Mouse (Mus musculus) thymus, postnatal 36 days (tissue): ENCODE results near the gene Cbr2.
"Not testable (repeated sequence)": the region's sequence is repeated elsewhere in the genome, so short reads cannot be mapped to it uniquely, and the experiment has no call there.

Experiments used
- DNase-seq, 2 experiments: peaks; one replicate each; pipeline ENCODE4 v3.0.0; 2022; ENCODE audit warnings: mixed read lengths in 2 of 2

The Cbr2 gene

DNA sequence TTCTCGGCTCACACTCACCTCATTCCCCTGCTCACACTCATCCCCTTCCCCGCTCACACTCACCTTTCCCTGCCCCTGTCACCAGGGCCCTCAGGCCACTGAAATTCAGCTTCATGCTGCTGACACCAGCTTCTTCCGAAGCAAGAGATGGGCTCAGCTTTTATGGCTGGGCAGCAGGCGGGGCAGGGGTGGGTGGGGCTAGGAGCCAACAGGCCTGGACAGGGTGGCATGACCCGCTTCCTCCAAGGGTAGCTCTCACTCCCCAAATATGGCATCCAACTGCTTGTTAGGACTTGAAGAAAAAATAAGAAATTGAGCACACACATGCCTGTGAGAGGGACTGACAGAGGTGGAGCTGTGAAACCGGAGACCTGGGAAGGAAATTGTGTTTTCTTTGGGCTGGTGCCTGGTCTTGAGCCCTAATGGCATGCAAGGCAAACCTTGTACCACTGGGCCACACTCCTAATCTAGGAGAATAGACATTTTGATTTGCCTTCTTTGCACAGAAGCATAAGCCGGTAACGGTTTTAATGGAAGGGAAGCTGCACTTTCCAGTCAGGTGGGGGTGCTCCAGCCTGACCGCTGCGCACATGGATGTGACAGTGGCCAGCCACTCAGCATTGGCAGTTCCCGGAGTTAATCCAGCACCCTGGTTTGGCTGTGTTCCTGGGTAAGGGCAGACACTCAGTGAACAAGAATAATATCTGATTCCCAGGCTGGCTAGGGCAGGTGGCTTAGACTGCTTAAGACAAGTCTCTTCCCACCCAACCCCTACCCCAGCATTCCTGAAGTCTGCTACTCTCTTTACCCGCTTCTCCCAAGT, at the start of gene Cbr2:
Cbr2 (minus strand) TSS at position 257 of the 823 bp plus-strand sequence.
- no peak for DNase-seq

DNA sequence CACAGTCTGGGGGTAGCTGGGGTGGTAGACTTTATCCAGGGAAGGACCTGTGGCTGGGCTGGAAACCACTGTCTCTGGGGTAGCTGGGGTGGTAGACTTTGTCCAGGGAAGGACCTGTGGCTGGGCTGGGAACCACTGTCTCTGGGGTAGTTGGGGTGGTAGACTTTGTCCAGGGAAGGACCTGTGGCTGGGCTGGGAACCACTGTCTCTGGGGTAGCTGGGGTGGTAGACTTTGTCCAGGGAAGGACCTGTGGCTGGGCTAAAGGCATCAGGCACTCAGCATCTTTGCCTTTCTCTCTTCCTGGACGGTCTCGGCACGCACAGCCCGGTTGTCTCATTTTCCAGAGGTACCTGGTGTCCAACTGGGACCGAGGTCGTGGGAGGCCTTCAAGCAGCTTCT, 49.4 kb upstream of the Cbr2 start:
- DNase-seq = not testable (repeated sequence)

DNA sequence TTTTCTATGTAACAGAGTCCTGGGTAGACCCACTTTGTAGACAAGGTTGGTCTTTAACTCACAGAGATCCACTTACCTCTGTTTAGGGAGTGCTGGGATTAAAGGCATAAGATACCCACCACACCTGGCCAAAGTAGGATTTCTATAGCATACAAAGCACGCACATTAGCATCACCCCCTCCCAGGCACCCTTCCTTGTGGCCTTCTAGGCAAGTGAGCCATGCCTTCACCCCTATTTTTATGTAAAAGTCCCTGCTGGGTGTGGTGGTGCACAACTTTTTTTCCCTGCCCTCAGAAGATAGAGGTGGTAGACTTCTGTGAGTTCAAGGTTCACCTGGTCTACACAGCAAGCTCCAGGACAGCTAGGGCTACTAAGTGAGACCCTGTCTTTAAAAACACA, 48.0 kb upstream of the Cbr2 start:
- no peak for DNase-seq

DNA sequence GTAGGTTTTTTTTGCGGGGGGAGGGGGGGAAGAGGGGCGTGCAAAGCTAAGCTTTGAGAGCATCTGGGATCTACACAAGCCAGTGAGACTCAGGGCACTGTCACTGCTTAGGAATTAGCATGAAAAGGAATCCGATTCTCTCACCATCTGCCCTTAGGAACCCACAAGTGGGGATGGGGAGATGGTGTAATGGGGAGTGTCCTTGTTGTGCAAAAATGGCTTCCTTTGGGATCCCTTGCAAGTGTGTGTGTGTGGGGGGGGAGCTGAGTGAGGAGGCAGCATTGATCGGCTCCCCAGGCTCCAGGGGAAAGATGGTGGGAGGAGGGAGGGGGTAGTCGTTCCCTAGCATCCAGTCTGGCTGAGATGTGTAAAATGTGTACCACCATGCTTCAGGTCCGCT, 45.2 kb upstream of the Cbr2 start:
- DNase-seq = no peak

DNA sequence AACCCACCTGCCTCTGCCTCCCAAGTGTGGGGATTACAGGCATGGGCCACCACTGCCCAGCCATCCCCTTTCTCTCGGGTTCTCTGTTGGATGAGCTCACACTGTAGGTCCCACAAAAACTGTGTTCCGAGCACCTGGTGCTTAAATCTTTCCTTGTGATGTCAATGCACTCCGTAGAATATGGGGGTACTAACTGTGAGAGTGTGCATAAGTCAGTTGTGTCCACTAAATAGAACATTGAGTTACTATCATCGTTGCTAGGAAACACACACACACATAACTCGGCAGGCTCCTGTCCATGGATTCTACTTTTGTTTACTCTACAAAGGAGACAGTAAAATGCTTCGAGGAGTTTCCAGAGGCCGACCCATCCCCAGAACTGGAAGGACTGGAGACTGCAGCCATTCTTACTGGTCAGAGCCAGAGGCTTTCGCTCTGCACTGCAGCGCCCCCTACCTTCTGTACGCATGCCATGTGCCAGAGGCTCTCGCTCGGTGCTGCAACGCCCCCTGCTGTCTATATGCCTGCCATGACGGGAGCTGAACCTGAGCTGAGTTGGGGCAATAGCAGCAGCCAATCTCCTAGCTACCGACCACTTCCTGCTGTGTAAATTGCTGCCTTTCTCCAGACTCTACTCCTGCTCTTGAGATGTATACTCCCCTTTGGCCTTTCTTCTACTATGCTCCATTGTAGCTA, 44.0 kb upstream of the Cbr2 start:
- DNase-seq = peak; percentile 91 to 94

DNA sequence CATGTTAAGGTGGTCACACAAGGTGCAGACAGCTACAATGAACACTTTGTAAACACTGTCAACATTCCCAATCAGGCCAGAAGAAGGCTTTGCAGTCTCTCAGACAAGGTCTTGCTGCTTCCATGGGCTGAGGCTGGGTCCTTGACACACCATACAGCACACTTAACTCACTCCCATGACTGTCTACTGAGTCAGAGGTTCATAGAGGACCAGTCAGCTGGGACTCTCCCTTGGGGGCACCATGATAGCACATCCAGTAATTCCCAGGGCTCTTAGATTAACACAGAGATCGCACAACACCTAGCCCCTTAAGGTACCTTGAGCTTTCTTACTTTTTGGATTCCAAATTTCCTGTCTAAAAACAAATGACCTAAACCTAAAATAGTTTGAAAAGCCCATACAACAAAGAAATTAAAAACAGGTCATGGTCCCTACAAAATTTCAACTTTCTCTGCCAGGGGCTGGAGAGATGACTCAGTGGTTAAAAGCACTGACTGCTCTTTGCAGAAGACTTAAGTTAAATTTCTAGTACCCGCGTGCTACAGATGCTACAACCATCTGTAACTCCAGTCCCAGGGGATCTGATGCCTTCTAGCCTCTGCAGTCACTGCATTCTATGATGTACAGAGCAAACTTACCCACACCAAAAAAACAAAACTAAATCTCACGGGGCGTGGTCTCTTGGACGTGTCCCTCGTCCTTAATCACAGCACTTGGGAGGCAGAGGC, 41.7 kb upstream of the Cbr2 start:
- DNase-seq = no peak

DNA sequence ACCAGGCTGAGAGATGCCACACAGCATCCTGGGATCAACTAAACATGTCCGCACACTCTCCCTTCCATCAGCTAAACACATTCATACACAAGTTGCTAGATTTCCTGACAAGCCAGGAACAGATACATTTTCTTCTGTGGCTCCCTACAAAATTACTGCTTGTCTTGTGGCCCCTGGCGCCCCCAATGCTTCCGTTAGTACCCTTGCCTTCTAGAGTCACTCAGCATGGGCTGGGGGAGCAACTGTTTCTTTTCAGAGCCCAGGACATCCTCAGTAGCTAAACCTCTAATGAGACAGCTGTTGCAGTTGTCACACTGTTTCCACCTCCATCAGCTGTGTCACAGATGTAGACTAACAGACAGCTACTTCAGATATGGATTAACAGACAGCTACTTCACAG, 40.8 kb upstream of the Cbr2 start:
- DNase-seq = no peak

DNA sequence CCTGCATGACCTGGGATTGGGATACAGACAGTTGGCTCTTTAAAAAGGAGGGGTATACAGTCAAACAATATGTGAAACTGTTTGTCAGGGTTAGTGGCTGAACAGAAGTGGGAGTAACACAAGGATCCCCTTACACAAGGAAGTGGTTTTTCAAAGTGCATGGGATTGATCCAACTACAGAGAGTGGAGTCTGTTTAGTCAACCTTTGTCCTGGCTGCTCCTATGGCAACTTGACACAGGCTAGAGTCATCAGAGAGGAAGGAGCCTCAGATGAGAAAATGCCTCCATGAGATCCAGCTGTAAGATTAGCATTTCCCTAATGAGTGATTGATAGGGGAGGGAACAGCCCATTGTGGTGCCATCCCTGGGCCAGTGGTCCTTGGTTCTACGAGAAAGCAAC, 36.3 kb upstream of the Cbr2 start:
- no peak for DNase-seq

DNA sequence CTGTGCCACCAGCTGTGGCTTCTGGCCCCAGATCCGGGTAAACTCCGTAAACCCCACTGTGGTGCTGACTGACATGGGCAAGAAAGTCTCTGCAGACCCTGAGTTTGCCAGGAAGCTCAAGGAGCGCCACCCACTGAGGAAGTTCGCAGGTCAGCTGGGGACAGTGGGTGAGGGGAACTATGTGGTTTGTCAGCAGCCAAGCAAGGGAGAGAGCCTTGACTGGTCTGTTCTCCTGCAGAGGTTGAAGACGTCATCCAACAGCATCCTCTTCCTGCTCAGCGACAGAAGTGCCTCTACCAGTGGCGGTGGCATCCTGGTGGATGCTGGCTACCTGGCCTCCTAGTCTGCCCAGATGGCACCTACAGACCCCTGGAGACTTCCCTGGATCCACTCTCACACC, 35.1 kb upstream of the Cbr2 start:
- not testable (repeated sequence) for DNase-seq

DNA sequence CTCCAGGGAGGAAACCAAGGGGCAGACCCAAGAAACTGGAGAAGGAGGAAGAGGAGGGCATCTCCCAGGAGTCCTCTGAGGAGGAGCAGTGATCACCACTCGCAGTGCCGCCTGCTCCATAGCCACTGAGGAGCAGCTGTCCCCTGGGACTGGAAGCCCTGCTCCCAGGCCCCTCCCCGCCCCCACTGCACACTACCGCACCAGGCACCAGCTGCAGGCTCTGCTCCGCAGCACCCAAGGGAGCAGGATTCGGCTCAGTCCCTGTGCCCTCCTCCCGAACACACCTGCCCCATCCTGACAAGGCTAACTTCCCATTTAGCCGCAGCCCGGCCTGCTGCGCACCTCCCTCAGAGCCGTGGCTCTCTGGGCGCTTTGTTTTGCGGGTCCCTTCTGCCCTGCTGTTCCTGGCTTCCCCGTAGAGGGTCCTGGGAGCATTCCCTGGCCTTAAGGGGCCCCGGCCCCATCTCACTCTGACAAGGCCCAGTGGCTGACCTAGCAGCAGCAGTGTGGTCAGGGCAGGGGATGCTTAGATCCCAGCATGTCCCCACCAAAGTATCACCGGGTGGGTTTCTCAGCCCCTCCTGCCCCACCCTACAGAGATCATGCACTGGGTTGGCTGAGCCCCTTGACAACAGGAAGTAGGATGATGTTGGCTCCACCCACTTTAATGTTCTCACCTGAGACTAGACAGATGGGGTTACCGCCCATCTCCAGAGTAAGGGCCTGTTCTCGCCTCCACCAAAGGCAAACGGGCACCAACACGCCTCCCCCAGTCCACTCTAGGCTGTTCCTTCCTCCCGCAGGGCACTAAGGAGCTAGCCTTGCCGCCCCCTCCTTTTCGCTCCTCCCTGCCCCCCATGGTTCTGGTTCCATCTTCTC, 31.4 kb upstream of the Cbr2 start:
- not testable (repeated sequence) for DNase-seq

DNA sequence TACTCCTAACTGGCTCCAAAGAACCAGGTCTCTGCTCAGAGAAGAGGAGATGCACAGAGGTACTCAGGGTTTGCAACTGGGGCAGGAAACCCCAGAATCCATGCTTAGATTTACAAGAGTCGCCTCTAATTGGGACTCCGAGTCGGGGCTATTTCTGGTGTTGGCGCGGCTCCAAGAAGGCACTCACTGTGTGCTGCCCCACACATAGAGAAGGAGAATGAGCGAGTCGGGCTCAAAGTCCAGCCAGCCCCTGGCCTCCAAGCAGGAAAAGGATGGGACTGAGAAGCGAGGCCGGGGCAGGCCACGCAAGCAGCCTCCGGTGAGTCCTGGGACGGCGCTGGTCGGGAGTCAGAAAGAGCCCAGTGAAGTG, 30.7 kb upstream of the Cbr2 start, which contains the start of gene Hmga1b:
Hmga1b (plus strand) TSS at position 123 of the 370 bp plus-strand sequence.
- not testable (repeated sequence) for DNase-seq

DNA sequence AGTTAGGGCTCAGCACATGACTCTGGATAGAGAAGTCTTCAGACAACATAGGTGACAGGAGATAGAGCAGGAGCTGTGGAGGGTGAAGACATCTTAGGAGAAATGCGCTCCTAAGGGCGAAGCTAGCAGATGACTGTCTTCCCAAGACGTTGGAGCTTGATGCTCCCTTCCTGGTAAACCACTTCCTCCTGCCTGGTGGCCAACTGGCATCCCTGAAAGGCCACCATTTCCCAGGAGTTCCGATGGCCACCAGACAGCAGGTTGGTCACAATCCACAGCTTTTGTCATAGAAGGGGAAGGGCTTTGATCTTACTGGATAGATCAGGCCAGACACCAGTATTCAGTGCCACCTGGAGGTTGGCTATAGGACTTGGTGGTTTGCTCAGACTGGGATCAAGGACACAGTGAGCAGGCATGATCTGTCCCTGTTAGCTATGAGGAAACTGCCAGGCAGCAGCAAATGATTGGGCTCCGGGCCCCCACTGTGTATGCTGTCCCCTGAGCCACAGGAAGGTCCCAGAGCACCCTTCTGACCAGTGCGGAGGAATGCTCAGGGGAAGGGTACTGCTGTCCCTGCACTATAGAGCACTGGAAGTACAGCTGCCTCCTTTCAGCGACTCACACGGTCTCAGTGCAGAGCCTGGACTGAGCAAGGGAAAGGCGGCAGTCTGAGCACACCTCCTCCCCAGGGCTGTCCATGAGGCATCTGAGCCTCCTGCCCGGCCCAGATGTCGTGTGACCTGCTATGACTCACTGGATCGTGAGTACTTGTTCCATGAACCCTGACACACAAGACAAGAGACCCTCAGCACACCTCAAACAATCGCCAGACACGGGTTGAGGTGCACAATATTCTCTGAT, 30.1 kb upstream of the Cbr2 start:
- no peak for DNase-seq

DNA sequence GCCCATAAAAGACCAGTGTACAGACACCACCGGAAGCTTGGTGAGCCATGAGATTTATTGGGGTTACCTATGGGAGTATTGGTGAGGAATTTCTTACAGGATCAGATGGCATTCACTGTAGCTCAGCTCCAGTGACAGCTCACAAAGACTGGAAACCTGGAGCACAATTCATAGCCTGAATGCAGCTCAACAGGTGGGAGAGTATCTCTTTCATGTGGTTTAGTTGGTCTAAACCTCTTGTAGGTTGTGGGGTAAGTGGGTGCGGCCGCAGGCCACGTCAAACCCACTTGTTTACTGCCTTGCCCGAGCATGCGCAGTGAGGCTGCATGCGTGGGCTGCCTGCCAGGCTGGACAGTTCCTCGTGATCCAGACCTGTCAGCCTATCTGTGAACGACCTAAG, 28.3 kb upstream of the Cbr2 start:
- no peak for DNase-seq

DNA sequence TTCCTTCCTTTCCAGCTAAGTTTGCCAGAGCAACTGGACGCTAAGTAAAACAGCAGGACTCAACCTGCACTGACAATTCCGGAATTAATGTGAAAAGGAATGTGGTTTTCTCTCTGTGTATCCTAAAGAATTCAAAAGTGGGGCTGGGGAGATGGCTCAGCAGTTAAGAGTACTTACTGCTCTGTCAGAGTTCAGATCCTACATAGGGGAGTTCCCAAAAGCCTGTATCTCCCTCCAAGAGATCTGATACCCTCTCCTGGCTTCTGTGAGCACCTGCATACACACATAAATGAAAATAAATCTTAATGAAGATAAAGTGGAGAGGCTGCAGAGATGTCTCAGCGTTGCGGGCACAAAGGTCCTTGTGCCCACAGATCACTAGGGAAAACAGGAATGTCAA, 19.7 kb upstream of the Cbr2 start:
- DNase-seq = no peak

DNA sequence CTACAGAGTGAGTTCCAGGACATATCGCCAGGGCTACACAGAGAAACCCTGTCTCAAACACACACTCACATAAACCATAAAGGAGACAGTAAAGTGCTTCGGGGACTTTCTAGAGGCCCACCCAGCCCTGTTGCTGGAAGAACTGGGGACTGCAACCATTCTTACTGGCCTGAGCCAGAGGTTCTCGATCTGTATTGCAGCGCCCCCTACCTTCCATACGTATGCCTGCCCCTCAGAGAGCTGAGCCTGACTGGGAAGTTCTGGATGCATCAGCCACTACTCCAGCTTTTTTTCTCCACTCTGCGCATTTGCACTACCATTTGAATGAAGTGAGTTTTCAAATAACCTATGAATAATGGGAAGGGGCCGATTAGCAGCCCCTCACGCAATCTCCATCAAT, 17.5 kb upstream of the Cbr2 start:
- peak; percentile 25 to 34 for DNase-seq

DNA sequence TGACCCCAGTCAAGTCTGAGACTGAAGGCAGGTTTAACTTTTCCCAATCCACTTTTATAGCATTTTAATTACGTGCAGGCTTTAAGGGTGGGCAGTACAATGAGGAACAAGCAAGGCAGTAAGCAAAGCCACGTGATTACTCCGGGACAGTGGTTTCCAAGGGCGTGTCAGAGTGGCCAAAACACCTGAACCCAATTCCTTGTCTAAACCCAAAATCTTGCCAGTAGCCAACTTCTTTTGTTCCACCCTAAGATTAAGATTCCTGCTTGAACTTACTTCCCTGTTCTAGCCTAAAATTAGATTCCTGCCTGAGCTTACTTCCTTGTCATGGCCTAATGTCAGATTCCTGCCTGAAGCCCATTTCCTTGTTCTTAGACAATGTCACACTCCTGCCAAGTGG, 16.1 kb upstream of the Cbr2 start:
- DNase-seq = no peak

DNA sequence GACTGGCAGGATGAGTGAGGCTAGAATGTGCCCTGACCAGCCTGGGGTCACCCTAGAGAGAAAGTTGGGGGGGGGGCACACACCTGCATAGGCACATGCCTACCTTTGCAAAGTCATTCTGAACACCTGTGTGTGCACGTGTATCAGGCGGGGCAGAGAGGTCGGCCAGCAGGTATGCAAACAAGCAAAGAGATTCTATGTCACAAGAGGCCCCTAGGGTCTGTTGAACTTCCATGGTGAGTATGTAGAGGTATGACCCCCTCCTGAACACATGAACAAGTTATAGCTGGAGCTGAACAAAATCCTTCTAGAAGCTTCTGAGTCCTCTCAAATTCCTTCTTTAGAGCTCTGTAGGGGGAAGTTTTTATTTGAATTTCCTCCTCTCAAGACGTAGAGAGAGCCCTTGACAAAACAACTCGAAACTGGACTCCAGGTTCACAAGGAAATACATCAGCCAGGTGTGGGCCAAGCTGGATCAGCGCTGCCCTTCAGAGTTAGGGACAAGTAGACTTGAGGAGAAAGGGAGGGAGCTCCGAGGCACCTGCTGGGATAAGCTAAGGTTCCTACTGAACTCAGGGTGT, 12.3 kb upstream of the Cbr2 start:
- no peak for DNase-seq

DNA sequence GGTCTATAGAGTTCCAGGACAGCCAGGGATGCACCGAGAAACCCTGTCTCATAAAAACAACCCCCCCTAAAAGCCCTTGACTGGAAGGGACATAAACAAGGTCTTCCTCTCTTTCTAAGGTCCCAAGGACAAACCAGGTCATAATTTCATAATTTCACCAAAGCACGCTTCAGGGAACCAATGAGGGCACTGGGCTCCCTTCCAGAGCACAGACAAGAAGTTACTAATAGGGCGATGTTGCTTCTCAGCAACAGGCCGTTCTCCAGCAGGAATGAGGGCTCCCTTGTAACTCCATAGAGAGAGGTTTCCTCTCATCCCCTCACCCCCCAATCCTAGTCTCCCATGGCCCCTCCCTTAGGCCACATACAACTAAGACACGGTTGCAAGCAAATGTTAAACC, 9.1 kb upstream of the Cbr2 start:
- no peak for DNase-seq

DNA sequence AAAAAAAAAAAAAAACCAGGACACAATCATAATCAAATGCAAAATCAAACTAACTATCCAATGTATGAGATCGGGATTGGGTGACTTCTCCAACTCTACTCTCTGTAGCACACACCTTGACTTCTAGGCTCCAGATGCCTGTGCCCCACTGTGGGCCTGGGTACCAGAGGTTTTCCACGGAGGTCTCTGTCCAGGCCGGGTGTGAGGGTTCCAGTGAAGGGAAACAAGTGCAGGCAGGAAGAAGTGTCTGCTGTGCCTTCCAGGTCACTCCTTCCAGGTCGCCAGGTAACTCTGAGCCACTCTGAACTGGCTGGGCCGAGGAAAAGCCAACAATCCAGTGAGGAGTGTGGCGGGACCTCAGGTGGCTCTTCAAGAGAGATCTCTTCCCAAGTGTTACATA, 4.5 kb upstream of the Cbr2 start:
- DNase-seq = no peak

DNA sequence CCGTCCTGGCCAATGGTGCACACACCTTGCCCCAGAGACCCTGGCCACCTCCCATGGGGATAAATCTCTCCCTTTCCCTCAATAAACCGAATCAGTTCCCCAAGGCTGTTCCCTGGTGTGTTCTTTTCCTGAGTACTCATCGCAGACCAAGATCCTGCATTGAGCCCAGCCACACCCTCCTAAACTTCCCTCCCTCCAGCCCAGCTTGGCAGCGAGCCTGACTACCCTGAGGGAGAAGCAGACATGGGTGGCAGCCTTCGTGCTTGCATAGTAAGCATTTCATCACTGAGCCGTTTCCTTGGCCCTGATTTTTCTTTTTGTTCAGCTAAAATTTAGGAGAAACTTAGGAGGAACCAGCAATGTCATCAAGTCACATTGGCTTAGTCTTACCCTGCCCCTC, 1.6 kb upstream of the Cbr2 start:
- no peak for DNase-seq

DNA sequence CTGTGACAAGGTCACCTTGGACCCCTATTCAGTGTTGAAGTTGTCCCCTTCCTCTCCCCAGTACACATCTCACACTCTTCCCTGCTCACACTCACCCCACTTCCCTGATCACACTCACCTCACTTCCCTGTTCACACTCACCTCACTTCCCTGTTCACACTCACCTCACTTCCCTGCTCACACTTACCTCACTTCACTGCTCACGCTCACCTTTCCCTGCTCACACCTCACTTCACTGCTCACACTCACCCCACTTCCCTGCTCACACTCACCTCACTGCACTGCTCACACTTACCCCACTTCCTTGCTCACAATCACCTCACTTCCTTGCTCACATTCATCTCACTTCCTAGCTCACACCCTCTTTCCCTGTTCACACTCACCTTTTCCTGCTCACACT, 519 bp downstream of the Cbr2 start:
- DNase-seq = no peak
